Mouse (Mus musculus): ENCODE data around the gene Znrf4.

- TF ChIP-seq CTCF (IDR thresholded peaks at IDR 0.05; ENCODE audit: low read depth, low read length) = no peak
- TF ChIP-seq POLR2A (IDR thresholded peaks at IDR 0.05; ENCODE audit: insufficient read depth, low read length) = no peak
Observed at GRCm38 (mm10) chr17:56559386-56559785, 47.2 kb upstream of the Znrf4 start.
